Mouse (Mus musculus): Measurements from ENCODE around the gene Sqstm1. TPM values are rescaled to one million over a fixed set of nuclear protein-coding genes. Genes with fewer than 3 reads are reported as not detected.

Sqstm1 gene
- total and polyA plus RNA-seq, 3 experiments, result 202 to 579 (median 456) TPM

- in situ Hi-C loops (cut with MboI; ENCODE audit: low pct_ligation_motif_present, low pct_unique_long_range_greater_than_20kb, low sequenced_read_pairs) (no loop called here), dilution Hi-C loops (cut with MboI; ENCODE audit: extremely low pct_ligation_motif_present, extremely low pct_unique_long_range_greater_than_20kb, low sequenced_read_pairs) (no loop called here)
- peaks cover 28% of the 10 kb centered on the region for H3K79me2 ChIP-seq (replicated peaks; ENCODE audit: control insufficient read depth, extremely low read depth, insufficient read depth, poor library complexity, severe bottlenecking)
- H3K9me3 ChIP-seq (replicated peaks; ENCODE audit: low read length), result no peaks in the 10 kb centered on the region
- H3K4me1 ChIP-seq (ENCODE audit: control insufficient read depth in 1 of 2, insufficient read depth in 2 of 2), result peaks cover 5 to 15% of the 10 kb centered on the region in 2 experiments; a peak in 3 of 4 replicates
- H3K36me3 ChIP-seq (replicated peaks in 1 of 2; ENCODE audit: control insufficient read depth in 1 of 2, insufficient read depth in 1 of 2, low read length in 1 of 2), result peaks cover 89 to 97% of the 10 kb centered on the region in 2 experiments
- no peak overlapping the region; the same call in 1 of the 2 replicates for H3K27ac ChIP-seq (ENCODE audit: insufficient read depth, low read depth)
- TF ChIP-seq ZKSCAN1 (IDR thresholded peaks at IDR 0.05; ENCODE audit: borderline replicate concordance, low read depth, low read length) (no peak), MYC (IDR thresholded peaks at IDR 0.05; ENCODE audit: low read depth, low read length) (no peak), E2F4 (IDR thresholded peaks at IDR 0.05; ENCODE audit: insufficient replicate concordance, low read depth, low read length) (no peak), NRF1 (IDR thresholded peaks at IDR 0.05; ENCODE audit: low read depth, low read length) (no peak), EP300 (IDR thresholded peaks at IDR 0.05; ENCODE audit: low read length) (no peak), MEF2A (IDR thresholded peaks at IDR 0.05; ENCODE audit: borderline replicate concordance, low read depth, low read length) (no peak), USF2 (conservative IDR thresholded peaks at IDR 0.05; ENCODE audit: low read depth, low read length) (no peak), JUND (conservative IDR thresholded peaks at IDR 0.05; ENCODE audit: low read depth, low read length) (no peak), GABPA (IDR thresholded peaks at IDR 0.05; ENCODE audit: insufficient replicate concordance, low read depth, low read length) (no peak), SIN3A (IDR thresholded peaks at IDR 0.05; ENCODE audit: low read length) (no peak), ZMIZ1 (IDR thresholded peaks at IDR 0.05; ENCODE audit: low read depth, low read length) (no peak), CHD1 (IDR thresholded peaks at IDR 0.05; ENCODE audit: low read depth, low read length) (no peak), IRF4 (IDR thresholded peaks at IDR 0.05; ENCODE audit: low read depth, low read length) (no peak), CHD2 (IDR thresholded peaks at IDR 0.05; ENCODE audit: low read length) (no peak), SMC3 (IDR thresholded peaks at IDR 0.05; ENCODE audit: low read depth, low read length) (no peak), RCOR1 (conservative IDR thresholded peaks at IDR 0.05; ENCODE audit: low read depth, low read length) (no peak), MAZ (IDR thresholded peaks at IDR 0.05; ENCODE audit: low read depth, low read length) (no peak), HCFC1 (IDR thresholded peaks at IDR 0.05; ENCODE audit: low read depth, low read length) (no peak), POLR2AphosphoS2 (IDR thresholded peaks at IDR 0.05; ENCODE audit: low read depth, low read length) (no peak), CTCF (conservative IDR thresholded peaks at IDR 0.05 in 1 of 2, IDR thresholded peaks at IDR 0.05 in 1 of 2; ENCODE audit: low read depth in 2 of 2, low read length in 2 of 2) (no peak)
- no peaks in the 10 kb centered on the region for H3K27me3 ChIP-seq (replicated peaks)
- DNase-seq (ENCODE audit: extremely low read depth), result no peak
- no peak overlapping the region for H3K4me2 ChIP-seq (ENCODE audit: insufficient read depth, low read depth, poor library complexity, severe bottlenecking)
- no peak overlapping the region for H3K9ac ChIP-seq (ENCODE audit: insufficient read depth, low read depth)
- no peak overlapping the region for H3K4me3 ChIP-seq (replicated peaks in 1 of 3; ENCODE audit: low read depth in 2 of 3, low read length in 2 of 3, poor library complexity in 1 of 3)
These were observed 9.0 kb downstream of the Sqstm1 start for GRCm38 (mm10) chr11:50201590-50201989.

GRCm38 (mm10) chr11:50200613-50201012, 10.0 kb downstream of the Sqstm1 start:
- in situ Hi-C loops (cut with MboI; ENCODE audit: low pct_ligation_motif_present, low pct_unique_long_range_greater_than_20kb, low sequenced_read_pairs) (no loop called here), dilution Hi-C loops (cut with MboI; ENCODE audit: extremely low pct_ligation_motif_present, extremely low pct_unique_long_range_greater_than_20kb, low sequenced_read_pairs) (no loop called here)
- Histone ChIP-seq H3K36me3 (replicated peaks in 1 of 2; ENCODE audit: control insufficient read depth in 1 of 2, insufficient read depth in 1 of 2, low read length in 1 of 2) (peaks cover 82 to 95% of the 10 kb centered on the region in 2 experiments), H3K4me1 (ENCODE audit: control insufficient read depth in 1 of 2, insufficient read depth in 2 of 2) (peaks cover 5 to 6% of the 10 kb centered on the region in 2 experiments; a peak in 1 of 4 replicates), H3K4me2 (ENCODE audit: insufficient read depth, low read depth, poor library complexity, severe bottlenecking) (no peak overlapping the region), H3K9me3 (replicated peaks; ENCODE audit: low read length) (no peaks in the 10 kb centered on the region), H3K27me3 (replicated peaks) (no peaks in the 10 kb centered on the region), H3K4me3 (replicated peaks in 1 of 3; ENCODE audit: low read depth in 2 of 3, low read length in 2 of 3, poor library complexity in 1 of 3) (no peak overlapping the region), H3K79me2 (replicated peaks; ENCODE audit: control insufficient read depth, extremely low read depth, insufficient read depth, poor library complexity, severe bottlenecking) (peaks cover 19% of the 10 kb centered on the region), H3K27ac (ENCODE audit: insufficient read depth, low read depth) (no peak overlapping the region), H3K9ac (ENCODE audit: insufficient read depth, low read depth) (no peak overlapping the region)
- TF ChIP-seq BHLHE40 (IDR thresholded peaks at IDR 0.05; ENCODE audit: low read depth, low read length), result no peak
- DNase-seq (ENCODE audit: extremely low read depth), result no peak
